Mouse (Mus musculus): ENCODE data around the gene Ostm1.

DNA sequence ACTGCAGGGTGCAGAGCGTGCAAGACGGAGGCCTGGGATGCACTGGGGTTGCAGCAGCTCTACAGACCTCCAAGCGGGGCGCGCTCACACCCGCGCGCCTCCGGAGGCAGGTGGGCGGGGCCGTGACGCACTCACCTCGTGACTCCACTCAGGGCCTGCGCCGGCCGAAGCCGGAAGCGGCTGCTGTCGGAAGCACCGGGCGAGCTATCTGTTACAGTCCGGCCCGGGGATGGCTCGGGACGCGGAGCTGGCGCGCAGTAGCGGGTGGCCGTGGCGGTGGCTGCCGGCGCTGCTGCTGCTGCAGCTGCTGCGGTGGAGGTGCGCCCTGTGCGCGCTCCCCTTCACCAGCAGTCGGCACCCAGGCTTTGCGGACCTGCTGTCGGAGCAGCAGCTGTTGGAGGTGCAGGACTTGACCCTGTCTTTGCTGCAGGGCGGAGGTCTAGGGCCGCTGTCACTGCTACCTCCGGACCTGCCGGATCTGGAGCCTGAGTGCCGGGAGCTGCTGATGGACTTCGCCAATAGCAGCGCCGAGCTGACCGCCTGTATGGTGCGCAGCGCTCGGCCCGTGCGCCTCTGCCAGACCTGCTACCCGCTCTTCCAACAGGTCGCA, 95.2 kb downstream of the Ostm1 start:
- peak; percentile 53; the same call in 1 of the 2 replicates for TF ChIP-seq POLR2A (IDR thresholded peaks at IDR 0.05; ENCODE audit: borderline replicate concordance, insufficient read depth, low read length)
- no peak for TF ChIP-seq CTCF (IDR thresholded peaks at IDR 0.05; ENCODE audit: borderline replicate concordance, insufficient read depth, low read depth, low read length)

Measured in cerebellum, adult 2 months (tissue).